ENCODE assay signal across 9 mouse cellular contexts in genomic region chr3:26331177-26332061, GRCm38 (mm10). TPM values are rescaled to one million over a fixed set of nuclear protein-coding genes. Genes with fewer than 3 reads are reported as not detected.
DNase-seq lines count a peak whose midpoint lies in the region; ATAC-seq and TF ChIP-seq lines count a peak whose summit lies in the region.
"Had no signal": no experiment of that assay in that cellular context is flagged by ENCODE, and none has a peak within 500 bp of the region (broad histone marks: within the 10 kb centered on the region; RNA-seq: fewer than 3 reads in every experiment).

No protein-coding gene starts in this region.

- TF ChIP-seq POLR2A in embryonic fibroblast, embryonic 13.5 days (IDR thresholded peaks at IDR 0.05; ENCODE audit: low read depth, low read length), result no peak
- no peak for TF ChIP-seq POLR2A in small intestine, adult 2 months (IDR thresholded peaks at IDR 0.05; ENCODE audit: low read depth, low read length)

- under 1% methylated on average over 55 of the region's 60 CpGs for WGBS in heart, embryonic 14.5 days
- WGBS in lung, postnatal 0 days, result 2% methylated on average over 59 of the region's 60 CpGs
- 4% methylated on average over 60 of the region's 60 CpGs for WGBS in small intestine, adult 2 months

- DNase-seq in heart, adult 9 months (ENCODE audit: low spot score in 2 of 2), result no peak
- DNase-seq in brain, adult 2 months (ENCODE audit: low read depth, low spot score), result peak; percentile 82
- peak; percentile 32 for DNase-seq in kidney, postnatal 10 days
- no peak for DNase-seq in lung, postnatal 0 days (ENCODE audit: low spot score)
- no peak for DNase-seq in spleen, adult 12 weeks (ENCODE audit: low spot score)

- TF ChIP-seq CTCF in embryonic fibroblast, embryonic 13.5 days (IDR thresholded peaks at IDR 0.05; ENCODE audit: borderline replicate concordance, insufficient read depth, low read length), result peak; percentile 17; the same call in 1 of the 2 replicates
- no peak for TF ChIP-seq CTCF in lung, postnatal 0 days (IDR thresholded peaks at IDR 0.05)
- no peak for TF ChIP-seq CTCF in small intestine, adult 2 months (IDR thresholded peaks at IDR 0.05; ENCODE audit: extremely low read depth, insufficient read length, insufficient replicate concordance, low read depth, low read length)

- ATAC-seq in heart, embryonic 14.5 days (ENCODE audit: insufficient number of reproducible peaks, insufficient read depth, low FRiP score, low read depth), result no peak
- ATAC-seq in lung, postnatal 0 days, result peak; percentile 19; the same call in 1 of the 2 replicates

- peak overlapping the region; percentile 25; the same call in 1 of the 2 replicates for H3K9ac ChIP-seq in heart, embryonic 14.5 days (ENCODE audit: low read length)
- H3K9ac ChIP-seq in lung, postnatal 0 days (replicated peaks; ENCODE audit: low read depth), result no peak overlapping the region

- H3K36me3 ChIP-seq in heart, embryonic 14.5 days (ENCODE audit: control insufficient read depth, insufficient read depth, low read length), result no peaks in the 10 kb centered on the region
- H3K36me3 ChIP-seq in lung, postnatal 0 days (ENCODE audit: insufficient read depth, low read length), result no peaks in the 10 kb centered on the region
- H3K36me3 ChIP-seq in small intestine, adult 2 months (ENCODE audit: control insufficient read depth, insufficient read depth, low read length), result no peaks in the 10 kb centered on the region

- no peak for TF ChIP-seq EP300 in lung, postnatal 0 days (IDR thresholded peaks at IDR 0.05)

- peak overlapping the region; percentile 25 to 51 for H3K4me3 ChIP-seq in heart, embryonic 14.5 days (ENCODE audit: control insufficient read depth in 1 of 2, insufficient read depth in 1 of 2, low read depth in 1 of 2, low read length in 2 of 2)
- peak overlapping the region; percentile 37 for H3K4me3 ChIP-seq in embryonic fibroblast, embryonic 13.5 days (ENCODE audit: insufficient read depth, low read length)
- peak overlapping the region; percentile 30 for H3K4me3 ChIP-seq in lung, postnatal 0 days (ENCODE audit: low read depth, low read length)
- peak overlapping the region; percentile 22 for H3K4me3 ChIP-seq in small intestine, adult 2 months (ENCODE audit: low read depth, low read length)

- no peaks in the 10 kb centered on the region for H3K9me3 ChIP-seq in heart, embryonic 14.5 days (ENCODE audit: control insufficient read depth, low read length)
- no peaks in the 10 kb centered on the region for H3K9me3 ChIP-seq in lung, postnatal 0 days (ENCODE audit: low read length)

- no peak overlapping the region for H3K27ac ChIP-seq in heart, embryonic 14.5 days (replicated peaks in 1 of 2; ENCODE audit: control insufficient read depth in 1 of 2, insufficient read depth in 1 of 2, low read depth in 2 of 2, low read length in 2 of 2)
- no peak overlapping the region for H3K27ac ChIP-seq in embryonic fibroblast, embryonic 13.5 days (ENCODE audit: insufficient read depth, low read length)
- no peak overlapping the region for H3K27ac ChIP-seq in lung, postnatal 0 days (ENCODE audit: low read length)
- H3K27ac ChIP-seq in small intestine, adult 2 months (ENCODE audit: insufficient read depth, low read depth, low read length), result no peak overlapping the region

- peaks cover 0 to 8% of the 10 kb centered on the region in 2 experiments; a peak in 1 of 4 replicates for H3K4me1 ChIP-seq in heart, embryonic 14.5 days (ENCODE audit: control insufficient read depth in 2 of 2, insufficient read depth in 2 of 2, low read length in 2 of 2)
- H3K4me1 ChIP-seq in embryonic fibroblast, embryonic 13.5 days (ENCODE audit: control insufficient read depth, insufficient read depth, low read length), result no peaks in the 10 kb centered on the region
- H3K4me1 ChIP-seq in lung, postnatal 0 days (ENCODE audit: insufficient read depth, low read depth, low read length), result peaks cover 4% of the 10 kb centered on the region; the same call in 1 of the 2 replicates
- no peaks in the 10 kb centered on the region for H3K4me1 ChIP-seq in small intestine, adult 2 months (ENCODE audit: control insufficient read depth, insufficient read depth, insufficient read length, low read length)

- peaks cover 51% of the 10 kb centered on the region for H3K27me3 ChIP-seq in heart, embryonic 14.5 days (ENCODE audit: control insufficient read depth, insufficient read depth, low read length)
- H3K27me3 ChIP-seq in lung, postnatal 0 days (replicated peaks; ENCODE audit: insufficient read depth, low read length), result peaks cover 21% of the 10 kb centered on the region
- peaks cover 3% of the 10 kb centered on the region for H3K27me3 ChIP-seq in small intestine, adult 2 months (ENCODE audit: control insufficient read depth, insufficient read depth, low read length)

- H3K4me2 ChIP-seq in heart, embryonic 14.5 days (ENCODE audit: low read length), result peak overlapping the region; percentile 93
- peak overlapping the region; percentile 54 for H3K4me2 ChIP-seq in lung, postnatal 0 days (replicated peaks; ENCODE audit: low read depth, low read length)

RNA-seq across cellular contexts. Expression of gene Nlgn1, which starts 0.8 kb away (rescaled TPM):
- 0.19 and 0.34 TPM in 2 replicates for polyA plus RNA-seq in heart, embryonic 14.5 days (2014; fragmentation: Nextera tagmentation; extraction: Ambion mirVana)
- polyA plus RNA-seq in embryonic fibroblast, embryonic 13.5 days (2011; ENCODE audit: insufficient read length, low read depth, missing spikeins), result 0.15 and 0.26 TPM in 2 replicates
- polyA plus RNA-seq in lung, postnatal 0 days (2015; fragmentation: Nextera tagmentation; extraction: Ambion mirVana), result 0.50 TPM in 2 replicates
- polyA plus RNA-seq in small intestine, adult 2 months (2012; rRNA removed), result 0.09 TPM in 1 of 2 replicates, not detected in the other
- polyA plus RNA-seq: liver, adult 2 months had no signal

Comparison
In these comparisons a context has a peak if more than half of its experiments do, and no peak if none do; other contexts are left out.
1. DNase-seq: peak in brain, adult 2 months (single experiment) and kidney, postnatal 10 days (single experiment); none in heart, adult 9 months (0 of 2), lung, postnatal 0 days (single experiment) and spleen, adult 12 weeks (single experiment).
2. Peak in every context shown above with its lines, with median percentiles within 50 percentile points of each other: H3K4me3 ChIP-seq.